Mouse (Mus musculus) limb, embryonic 13.5 days (tissue): ENCODE measurements around the gene Ppm1m. TPM values are rescaled to one million over a fixed set of nuclear protein-coding genes. Genes with fewer than 3 reads are reported as not detected.

Source experiments
- ATAC-seq: fragments of 200-750 bp; cut with Nextera tagmentation; 2 replicates; pipeline ENCODE4 v1.8.0; 2017; ENCODE audit warnings: low read depth, moderate number of reproducible peaks, moderate TSS enrichment; ENCODE audit not compliant: low FRiP score
- H3K27ac ChIP-seq: fragments of 300-500 bp; sonication (generic); 2 replicates; pipeline ENCODE4 v1.5.1; 2015; ENCODE audit warnings: inconsistent platforms, mild to moderate bottlenecking, moderate library complexity
- H3K27me3 ChIP-seq: fragments of 300-500 bp; sonication (generic); 2 replicates; pipeline ENCODE4 v1.6.1; 2015; ENCODE audit warnings: mild to moderate bottlenecking, inconsistent platforms
- H3K36me3 ChIP-seq: fragments of 300-500 bp; sonication (generic); 2 replicates; pipeline ENCODE4 v1.6.1; 2015; ENCODE audit warnings: inconsistent platforms, mild to moderate bottlenecking, moderate library complexity
- H3K4me1 ChIP-seq: fragments of 300-500 bp; sonication (generic); 2 replicates; pipeline ENCODE4 v1.6.1; 2015; ENCODE audit warnings: inconsistent platforms
- H3K4me2 ChIP-seq: fragments of 300-500 bp; sonication (generic); replicated peaks from 2 replicates; pipeline ENCODE4 v1.6.1; 2015; ENCODE audit warnings: inconsistent platforms, mild to moderate bottlenecking, moderate library complexity
- H3K4me3 ChIP-seq: fragments of 300-500 bp; sonication (generic); 2 replicates; pipeline ENCODE4 v1.5.1; 2015; ENCODE audit warnings: moderate library complexity, mild to moderate bottlenecking, inconsistent platforms
- H3K9ac ChIP-seq: fragments of 300-500 bp; sonication (generic); 2 replicates; pipeline ENCODE4 v1.6.1; 2015; ENCODE audit warnings: mild to moderate bottlenecking, inconsistent platforms
- H3K9me3 ChIP-seq: fragments of 300-500 bp; sonication (generic); 2 replicates; pipeline ENCODE4 v1.6.1; 2016; ENCODE audit warnings: inconsistent platforms
- WGBS: fragments of 180-500 bp; shearing (Covaris S2); methylation state at CpG from one replicate; pipeline ENCODE4 v1.1.7; 2015; 5-methylcytosine and 5-hydroxymethylcytosine counted together
- polyA plus RNA-seq: library from polyadenylated mRNA; unstranded; fragments of >200 nt; fragmentation: Nextera tagmentation; extraction: Ambion mirVana; gene quantifications from 2 replicates; pipeline ENCODE4 v1.2.1, GENCODE M21; 2015

The Ppm1m gene
- polyA plus RNA-seq: 57.0 and 57.7 TPM in 2 replicates

DNA sequence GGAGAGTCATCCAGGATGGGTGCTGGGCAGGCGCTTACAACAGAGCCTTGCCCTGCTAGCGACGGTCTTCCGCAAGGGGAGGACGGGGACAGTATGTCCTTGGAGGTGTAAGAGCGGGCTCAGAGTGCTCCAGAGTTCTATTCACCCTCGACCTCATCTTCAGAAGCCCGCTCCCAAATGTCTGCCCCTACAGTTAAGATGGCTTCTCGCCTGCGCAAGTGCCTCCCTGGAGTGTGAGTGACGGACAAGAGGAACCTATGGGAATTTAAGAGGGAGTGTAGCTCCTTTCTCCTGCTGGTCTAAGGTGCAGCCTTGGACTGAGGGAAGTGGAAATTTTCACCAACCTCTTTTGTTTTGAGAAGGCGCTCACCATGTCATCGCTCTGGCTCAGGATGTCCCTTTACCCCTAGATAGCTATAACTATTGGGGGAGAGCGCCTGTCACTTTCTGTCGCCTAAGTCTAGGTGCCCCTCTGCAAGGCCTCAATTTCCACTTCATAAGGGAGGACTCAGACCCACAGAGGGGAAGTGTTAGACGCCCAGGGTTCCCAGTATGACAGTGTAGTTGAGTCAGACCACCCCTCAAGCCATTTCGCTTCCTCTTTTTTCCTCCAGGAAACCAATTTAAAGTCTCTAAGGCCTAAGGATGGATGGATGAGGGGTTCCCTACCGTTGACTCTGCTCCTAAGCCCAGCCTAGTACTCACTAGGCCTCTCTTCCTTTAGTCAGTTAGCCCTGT is at the start of gene Ppm1m:
TSS of gene Ppm1m (minus strand) at position 212 of the 738 bp plus-strand sequence.
- Histone ChIP-seq H3K27me3 (no peaks in the 10 kb centered on the region), H3K9ac (peak within 1 kb of the TSS; percentile 80), H3K4me2 (peak within 1 kb of the TSS; percentile 66), H3K4me3 (peak within 1 kb of the TSS; percentile 66), H3K4me1 (peaks cover 42% of the 10 kb centered on the region), H3K27ac (peak within 1 kb of the TSS; percentile 48; the same call in 1 of the 2 replicates), H3K36me3 (peaks cover 26% of the 10 kb centered on the region), H3K9me3 (no peaks in the 10 kb centered on the region)
- 48% methylated on average over 18 of the region's 18 CpGs for WGBS
- no peak for ATAC-seq

DNA sequence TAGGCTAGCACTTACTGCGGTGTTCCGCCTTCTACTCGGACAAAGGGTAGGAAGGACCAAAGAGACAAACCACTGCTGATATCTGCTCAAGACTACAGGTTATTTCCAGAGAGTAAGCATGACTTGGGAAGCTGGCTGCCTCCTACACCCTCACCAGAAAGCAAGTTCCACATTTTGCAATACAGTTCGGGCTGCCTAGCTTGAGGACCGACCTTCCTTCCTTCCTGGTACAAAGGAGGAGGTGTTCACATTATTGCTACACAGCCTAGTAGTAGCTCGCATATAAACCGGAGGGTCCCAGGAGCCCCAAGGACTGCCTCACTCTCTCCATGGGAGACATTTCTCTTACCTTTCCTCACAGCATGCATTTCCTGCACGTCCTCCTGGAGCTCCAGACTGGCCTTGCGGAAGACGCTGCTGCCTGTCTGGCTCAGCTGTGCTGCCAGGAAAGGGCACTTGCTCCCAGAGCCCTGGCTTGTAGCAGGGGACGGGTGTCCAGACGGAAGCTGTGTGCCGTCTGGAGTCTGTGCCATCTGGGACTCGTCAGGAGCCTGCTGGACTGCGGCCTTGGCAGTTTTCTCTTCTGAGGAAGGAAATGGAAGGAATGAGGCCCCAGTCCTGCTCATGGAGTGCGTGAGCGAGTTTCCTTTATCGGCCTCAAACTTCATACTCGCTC is 43.4 kb upstream of the Ppm1m start:
- Histone ChIP-seq H3K9ac (peak overlapping the region; percentile 36; the same call in 1 of the 2 replicates), H3K9me3 (no peaks in the 10 kb centered on the region), H3K4me2 (no peak overlapping the region), H3K4me3 (no peak overlapping the region), H3K27me3 (no peaks in the 10 kb centered on the region), H3K4me1 (peaks cover 22% of the 10 kb centered on the region), H3K36me3 (peaks cover 58% of the 10 kb centered on the region), H3K27ac (peak overlapping the region; percentile 23; the same call in 1 of the 2 replicates)
- ATAC-seq: no peak
- WGBS: 49% methylated on average over 19 of the region's 19 CpGs

- 86% methylated on average over 10 of the region's 10 CpGs for WGBS
- no peak for ATAC-seq
- peaks cover 15% of the 10 kb centered on the region for H3K4me1 ChIP-seq
- H3K27me3 ChIP-seq: no peaks in the 10 kb centered on the region
- no peaks in the 10 kb centered on the region for H3K9me3 ChIP-seq
- H3K4me3 ChIP-seq: no peak overlapping the region
- H3K4me2 ChIP-seq: no peak overlapping the region
- no peak overlapping the region for H3K27ac ChIP-seq
- no peak overlapping the region for H3K9ac ChIP-seq
- H3K36me3 ChIP-seq: peaks cover 71% of the 10 kb centered on the region
Observed at GRCm38 (mm10) chr9:106241541-106242164, 42.1 kb upstream of the Ppm1m start.

- Histone ChIP-seq H3K9me3 (no peaks in the 10 kb centered on the region), H3K27ac (no peak overlapping the region), H3K4me3 (no peak overlapping the region), H3K27me3 (no peaks in the 10 kb centered on the region), H3K36me3 (peaks cover 100% of the 10 kb centered on the region), H3K9ac (no peak overlapping the region), H3K4me1 (no peaks in the 10 kb centered on the region), H3K4me2 (no peak overlapping the region)
- 96% methylated on average over 10 of the region's 10 CpGs for WGBS
- ATAC-seq: no peak
Observed at GRCm38 (mm10) chr9:106237878-106238277, 38.3 kb upstream of the Ppm1m start.

- no peak for ATAC-seq
- no peaks in the 10 kb centered on the region for H3K27me3 ChIP-seq
- H3K36me3 ChIP-seq: peaks cover 100% of the 10 kb centered on the region
- no peak overlapping the region for H3K27ac ChIP-seq
- no peaks in the 10 kb centered on the region for H3K4me1 ChIP-seq
- no peak overlapping the region for H3K9ac ChIP-seq
- H3K4me2 ChIP-seq: no peak overlapping the region
- H3K4me3 ChIP-seq: no peak overlapping the region
- no peaks in the 10 kb centered on the region for H3K9me3 ChIP-seq
- WGBS: 89% methylated on average over 8 of the region's 8 CpGs
Observed at GRCm38 (mm10) chr9:106237401-106237800, 37.9 kb upstream of the Ppm1m start.

DNA sequence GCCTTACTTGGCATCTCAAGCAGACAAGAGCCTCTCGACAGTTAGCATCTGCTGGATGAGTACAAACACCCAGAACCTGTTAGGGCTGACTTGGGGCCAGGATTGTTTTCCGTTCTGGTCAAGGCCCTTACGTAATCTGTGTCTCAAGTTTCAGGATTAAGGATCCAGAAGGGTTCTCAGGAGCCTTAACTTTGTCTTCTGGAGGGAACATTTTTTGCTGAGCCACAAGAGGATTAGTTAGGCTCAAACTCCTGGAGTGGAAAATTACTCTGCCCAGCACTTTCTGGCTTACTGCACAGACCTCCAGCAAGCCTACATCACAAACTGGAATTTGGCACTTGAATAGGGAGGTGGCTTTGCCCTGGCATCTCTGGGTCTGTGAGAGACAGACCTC is 37.3 kb upstream of the Ppm1m start:
- no peaks in the 10 kb centered on the region for H3K4me1 ChIP-seq
- ATAC-seq: no peak
- H3K9me3 ChIP-seq: no peaks in the 10 kb centered on the region
- H3K9ac ChIP-seq: no peak overlapping the region
- no peak overlapping the region for H3K4me3 ChIP-seq
- H3K27me3 ChIP-seq: no peaks in the 10 kb centered on the region
- H3K36me3 ChIP-seq: peaks cover 100% of the 10 kb centered on the region
- no peak overlapping the region for H3K27ac ChIP-seq
- H3K4me2 ChIP-seq: no peak overlapping the region
- 92% methylated on average over 3 of the region's 3 CpGs for WGBS

- peaks cover 94% of the 10 kb centered on the region for H3K36me3 ChIP-seq
- 93% methylated on average over 23 of the region's 23 CpGs for WGBS
- no peak for ATAC-seq
- no peaks in the 10 kb centered on the region for H3K4me1 ChIP-seq
- no peaks in the 10 kb centered on the region for H3K9me3 ChIP-seq
- no peak overlapping the region for H3K27ac ChIP-seq
- H3K27me3 ChIP-seq: no peaks in the 10 kb centered on the region
- H3K9ac ChIP-seq: no peak overlapping the region
- no peak overlapping the region for H3K4me3 ChIP-seq
- H3K4me2 ChIP-seq: no peak overlapping the region
Observed at GRCm38 (mm10) chr9:106236156-106236817, 36.7 kb upstream of the Ppm1m start.

DNA sequence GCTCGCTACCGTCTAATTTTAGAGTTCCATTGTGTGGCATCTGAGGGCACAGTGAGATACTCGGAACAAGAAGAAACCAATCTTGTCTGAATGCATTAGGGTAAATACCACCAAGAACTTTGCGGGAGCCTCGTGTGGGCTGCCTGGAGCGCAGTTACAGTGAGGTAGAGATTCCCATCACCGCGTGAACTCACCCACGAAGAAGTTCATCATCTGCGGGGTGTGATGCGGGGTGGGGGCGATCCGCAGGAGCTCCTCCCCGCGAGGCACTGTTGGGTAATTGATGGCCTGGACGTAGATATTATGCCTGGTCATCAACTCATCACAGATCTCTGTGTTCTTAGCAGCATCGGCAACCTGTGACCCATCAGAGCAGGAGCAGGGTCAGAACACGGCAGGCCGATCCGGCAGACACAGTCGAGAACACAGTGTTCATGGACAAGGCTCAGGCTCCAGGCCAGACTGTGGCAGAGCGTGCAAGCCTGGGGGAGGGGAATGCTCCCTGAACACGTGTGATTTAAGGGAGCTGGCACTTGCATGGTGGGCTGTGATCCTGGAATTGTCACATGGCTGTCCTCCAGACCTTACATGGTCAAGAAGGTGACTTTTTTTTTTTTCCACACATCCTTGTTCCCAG is 35.8 kb upstream of the Ppm1m start:
- 90% methylated on average over 23 of the region's 23 CpGs for WGBS
- no peak for ATAC-seq

GRCm38 (mm10) chr9:106233953-106234352 is 34.4 kb upstream of the Ppm1m start:
- no peaks in the 10 kb centered on the region for H3K27me3 ChIP-seq
- 76% methylated on average over 6 of the region's 6 CpGs for WGBS
- no peak overlapping the region for H3K4me3 ChIP-seq
- no peak for ATAC-seq
- H3K36me3 ChIP-seq: peaks cover 71% of the 10 kb centered on the region
- H3K9me3 ChIP-seq: no peaks in the 10 kb centered on the region
- H3K4me1 ChIP-seq: no peaks in the 10 kb centered on the region
- H3K9ac ChIP-seq: no peak overlapping the region
- no peak overlapping the region for H3K27ac ChIP-seq
- H3K4me2 ChIP-seq: no peak overlapping the region

More for the DNA sequence above, 35.8 kb upstream of the Ppm1m start:
- Histone ChIP-seq H3K4me3 (no peak overlapping the region), H3K9me3 (no peaks in the 10 kb centered on the region), H3K4me1 (no peaks in the 10 kb centered on the region), H3K27ac (no peak overlapping the region), H3K4me2 (no peak overlapping the region), H3K36me3 (peaks cover 85% of the 10 kb centered on the region), H3K27me3 (no peaks in the 10 kb centered on the region), H3K9ac (no peak overlapping the region)

DNA sequence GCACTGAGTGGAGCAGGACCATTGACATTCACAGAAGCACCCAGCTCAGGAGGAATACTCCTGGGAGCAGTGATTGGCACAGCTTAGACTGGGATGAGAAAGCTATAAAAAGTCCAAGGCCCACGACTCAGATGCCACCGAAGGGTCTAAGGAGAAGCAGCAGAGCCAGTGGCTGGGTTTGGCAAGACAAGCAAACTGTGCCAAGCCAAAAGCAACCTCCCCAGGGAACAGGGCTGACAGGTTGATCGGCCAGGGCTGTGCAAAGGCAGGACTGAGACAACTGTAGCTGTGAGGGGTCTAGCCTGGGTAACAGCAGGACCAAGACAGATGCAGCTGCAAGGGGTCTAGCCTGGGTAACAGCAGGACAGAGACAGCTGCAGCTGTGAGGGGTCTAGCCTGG is 33.4 kb upstream of the Ppm1m start:
- no peak overlapping the region for H3K27ac ChIP-seq
- no peak overlapping the region for H3K9ac ChIP-seq
- H3K9me3 ChIP-seq: no peaks in the 10 kb centered on the region
- no peak for ATAC-seq
- H3K4me2 ChIP-seq: no peak overlapping the region
- H3K27me3 ChIP-seq: no peaks in the 10 kb centered on the region
- no peak overlapping the region for H3K4me3 ChIP-seq
- peaks cover 61% of the 10 kb centered on the region for H3K36me3 ChIP-seq
- 87% methylated on average over 3 of the region's 3 CpGs for WGBS
- no peaks in the 10 kb centered on the region for H3K4me1 ChIP-seq

- no peak for ATAC-seq
- H3K27ac ChIP-seq: no peak overlapping the region
- no peak overlapping the region for H3K4me3 ChIP-seq
- no peaks in the 10 kb centered on the region for H3K9me3 ChIP-seq
- H3K36me3 ChIP-seq: peaks cover 50% of the 10 kb centered on the region
- peaks cover 6% of the 10 kb centered on the region for H3K27me3 ChIP-seq
- H3K4me1 ChIP-seq: no peaks in the 10 kb centered on the region
- no peak overlapping the region for H3K4me2 ChIP-seq
- no peak overlapping the region for H3K9ac ChIP-seq
- 90% methylated on average over 4 of the region's 4 CpGs for WGBS
Observed at GRCm38 (mm10) chr9:106231816-106232215, 32.3 kb upstream of the Ppm1m start.
